Mouse (Mus musculus) C2C12 (cell line): ENCODE data around the gene Slco4a1.

ENCODE experiments used
- CTCF ChIP-seq: IDR thresholded peaks from one replicate; pipeline ENCODE4 v1.5.1; 2011; ENCODE audit not compliant: control insufficient read depth, insufficient read depth, insufficient read length
- MAX ChIP-seq: IDR thresholded peaks from one replicate; pipeline ENCODE4 v1.6.1; 2011; ENCODE audit warnings: mild to moderate bottlenecking, control low read depth
- USF1 ChIP-seq: IDR thresholded peaks from one replicate; pipeline ENCODE4 v1.6.1; 2011; ENCODE audit warnings: low read depth, mild to moderate bottlenecking, control low read depth, moderate library complexity

DNA sequence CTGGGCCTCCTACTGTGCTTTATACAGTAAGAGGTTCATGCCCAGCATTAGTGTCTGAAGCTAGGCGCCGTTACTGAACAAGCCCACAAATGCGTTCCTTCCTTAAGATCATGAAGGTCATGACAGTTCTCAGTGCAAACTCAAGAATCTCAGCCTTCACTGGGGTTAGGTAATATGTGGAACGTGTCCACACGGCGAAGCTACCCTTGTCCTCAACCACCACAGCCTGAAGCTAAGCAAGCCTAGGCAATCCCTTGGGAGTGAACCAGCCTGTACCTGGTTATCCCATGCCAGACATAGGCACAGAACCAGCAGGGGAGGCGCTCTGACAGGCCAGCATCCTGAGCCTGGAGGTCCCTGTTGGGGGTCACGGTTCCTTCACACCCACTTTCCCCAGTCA is 12.8 kb downstream of the Slco4a1 start:
- TF ChIP-seq MAX (no peak), CTCF (no peak), USF1 (no peak)
